Mouse (Mus musculus) megakaryocyte-erythroid progenitor cell, adult 5-6 weeks (primary cell): ENCODE results near the gene Srp68. TPM values are rescaled to one million over a fixed set of nuclear protein-coding genes. Genes with fewer than 3 reads are reported as not detected.

Source experiments
- ATAC-seq: replicated peaks from 2 replicates; pipeline ENCODE4 v1.8.0; 2016; ENCODE audit warnings: mild to moderate bottlenecking, inconsistent platforms; ENCODE audit not compliant: severe bottlenecking, poor library complexity, low FRiP score, low TSS enrichment
- total RNA-seq, 2 experiments: library from RNA; stranded (forward) in 1 of 2; stranded (reverse) in 1 of 2; fragments of 200-1000, 215-1000 nt in 1 of 2; fragments of >200 nt in 1 of 2; fragmentation: Nextera tagmentation in 1 of 2; gene quantifications; 2 replicates each; pipeline ENCODE4 v1.2.3; 2014 to 2017

Srp68 gene
- total RNA-seq (2014; fragmentation: Nextera tagmentation), result 68.2 and 80.6 TPM in 2 replicates
- total RNA-seq (2017), result 43.9 and 64.9 TPM in 2 replicates

GRCm38 (mm10) chr11:116274045-116274666 lies at the start of gene Srp68:
TSS of gene Srp68 (minus strand) at chr11:116274217.
- ATAC-seq, result peak; percentile 95

GRCm38 (mm10) chr11:116318719-116319659 lies 45.0 kb upstream of the Srp68 start:
- ATAC-seq, result peak; percentile 83

GRCm38 (mm10) chr11:116312359-116312758 lies 38.3 kb upstream of the Srp68 start:
- ATAC-seq, result no peak

DNA sequence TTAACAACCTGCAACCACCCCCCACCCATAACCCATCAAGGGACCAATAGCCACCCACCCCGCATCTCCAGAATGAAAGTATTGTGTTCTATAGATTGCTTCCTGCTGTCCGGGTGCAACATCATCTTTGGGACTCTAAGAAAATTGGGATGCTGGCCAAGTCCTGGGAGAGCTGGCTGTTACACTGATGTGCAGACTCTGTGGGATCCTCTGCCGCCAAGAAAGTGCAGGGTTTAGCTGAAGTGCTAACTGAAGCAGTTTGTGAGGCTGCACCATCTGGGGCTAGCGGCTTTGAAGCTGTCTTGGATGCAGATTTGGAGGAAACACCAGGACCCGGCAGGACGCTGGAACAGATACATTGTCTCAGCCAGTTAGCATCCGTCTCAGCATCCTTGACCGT lies 37.2 kb upstream of the Srp68 start:
- ATAC-seq, result no peak

- peak; percentile 60 for ATAC-seq
Measured at GRCm38 (mm10) chr11:116309601-116310000, 35.6 kb upstream of the Srp68 start.

DNA sequence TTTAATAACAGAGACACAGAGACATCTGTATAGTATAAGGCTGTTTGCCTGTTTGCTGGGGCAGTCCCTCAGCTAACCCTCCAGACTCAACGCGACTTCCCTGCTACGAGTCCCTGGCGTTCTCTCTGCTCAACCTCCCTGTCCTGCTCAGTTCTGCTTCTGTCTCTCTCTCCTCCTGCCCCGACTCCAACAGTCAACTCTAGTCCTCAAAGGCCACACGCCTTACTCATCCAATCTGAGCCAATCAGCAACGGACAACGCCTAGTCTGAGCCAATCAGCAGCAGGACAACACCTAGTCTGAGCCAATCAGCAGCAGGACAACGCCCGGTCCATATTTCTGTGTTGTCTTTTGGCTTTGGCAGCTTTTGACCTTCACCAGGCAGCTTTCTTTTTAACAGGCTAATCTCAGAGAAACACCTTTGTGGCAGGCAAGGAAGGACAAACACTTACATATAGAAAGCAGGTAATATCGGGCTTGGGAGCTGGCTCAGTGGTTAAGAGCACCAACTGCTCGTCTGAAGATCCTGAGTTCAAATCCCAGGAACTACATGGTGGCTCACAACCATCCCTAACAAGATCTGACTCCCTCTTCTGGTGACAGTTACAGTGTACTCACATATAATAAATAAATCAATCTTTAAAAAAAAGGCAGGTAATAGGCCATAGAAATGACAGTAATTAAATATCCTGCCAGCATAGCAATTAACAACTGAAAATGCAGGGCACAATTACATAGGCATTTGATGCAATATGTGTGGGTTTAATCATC lies 33.9 kb upstream of the Srp68 start:
- ATAC-seq, result peak; percentile 64

GRCm38 (mm10) chr11:116307019-116307725 lies 33.2 kb upstream of the Srp68 start, which contains the start of gene Exoc7:
TSS of gene Exoc7 (minus strand) at chr11:116307233.
- ATAC-seq, result 0 out of 2 replicates have a peak, but pooled peaks have one; percentile 0

GRCm38 (mm10) chr11:116306126-116306982 lies 32.3 kb upstream of the Srp68 start:
- peak; percentile 78 for ATAC-seq

- no peak for ATAC-seq
Measured at GRCm38 (mm10) chr11:116305423-116305822, 31.4 kb upstream of the Srp68 start.

- no peak for ATAC-seq
Measured at GRCm38 (mm10) chr11:116298621-116299020, 24.6 kb upstream of the Srp68 start.

- no peak for ATAC-seq
Measured at GRCm38 (mm10) chr11:116298221-116298620, 24.2 kb upstream of the Srp68 start.

GRCm38 (mm10) chr11:116297017-116297416 lies 23.0 kb upstream of the Srp68 start:
- no peak for ATAC-seq

- no peak for ATAC-seq
Measured at GRCm38 (mm10) chr11:116296191-116296734, 22.2 kb upstream of the Srp68 start.

DNA sequence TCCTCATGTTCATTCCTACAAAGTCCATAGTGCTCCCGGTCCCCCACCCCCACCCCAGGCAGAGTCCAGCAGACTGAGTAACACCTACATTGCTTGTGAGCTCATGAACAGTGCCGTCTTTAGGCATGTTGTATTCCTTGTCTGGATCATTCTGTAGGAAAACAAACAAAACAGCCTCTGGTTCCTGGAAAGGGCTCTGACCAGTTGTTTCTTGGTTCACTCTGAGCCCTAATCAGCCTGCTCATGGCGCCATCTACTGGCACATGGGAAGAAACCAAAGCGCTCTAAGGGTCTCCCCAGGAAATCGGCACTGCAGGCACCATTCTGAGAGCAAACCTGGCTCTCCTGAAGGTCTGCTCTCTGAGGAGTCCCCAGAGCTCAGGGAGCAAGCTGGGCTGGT lies 20.3 kb upstream of the Srp68 start:
- ATAC-seq, result 0 out of 2 replicates have a peak, but pooled peaks have one; percentile 47

DNA sequence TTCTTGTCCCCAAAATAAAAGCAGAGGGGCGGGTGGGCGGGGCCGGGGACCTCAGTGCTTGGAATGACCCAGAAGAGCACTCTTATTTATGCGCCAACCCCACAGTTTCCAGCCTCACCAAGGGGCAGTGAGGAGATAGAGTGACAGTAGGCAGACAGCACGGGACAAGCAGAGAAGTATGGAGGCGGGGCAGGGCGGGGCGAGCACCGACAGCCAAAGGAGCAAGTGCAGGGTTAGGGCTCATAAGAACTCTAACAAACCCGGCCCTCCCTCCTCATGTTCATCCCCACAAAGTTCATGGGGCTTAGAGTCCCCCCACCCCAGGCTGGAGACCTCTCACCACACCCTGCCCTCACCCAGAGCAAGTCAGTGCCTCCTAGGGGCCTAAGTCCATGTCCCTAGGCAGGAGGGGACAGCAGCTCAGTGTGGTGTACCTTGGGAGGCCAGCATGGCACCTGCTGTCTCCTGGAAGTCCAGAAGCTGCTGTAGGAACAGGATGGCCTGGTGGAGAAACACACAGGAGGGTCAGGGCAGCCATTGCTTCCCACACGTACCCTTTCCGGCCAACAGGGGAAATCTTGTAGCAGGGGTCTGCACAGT lies 19.6 kb upstream of the Srp68 start:
- no peak for ATAC-seq

GRCm38 (mm10) chr11:116292401-116292800 lies 18.4 kb upstream of the Srp68 start:
- no peak for ATAC-seq

DNA sequence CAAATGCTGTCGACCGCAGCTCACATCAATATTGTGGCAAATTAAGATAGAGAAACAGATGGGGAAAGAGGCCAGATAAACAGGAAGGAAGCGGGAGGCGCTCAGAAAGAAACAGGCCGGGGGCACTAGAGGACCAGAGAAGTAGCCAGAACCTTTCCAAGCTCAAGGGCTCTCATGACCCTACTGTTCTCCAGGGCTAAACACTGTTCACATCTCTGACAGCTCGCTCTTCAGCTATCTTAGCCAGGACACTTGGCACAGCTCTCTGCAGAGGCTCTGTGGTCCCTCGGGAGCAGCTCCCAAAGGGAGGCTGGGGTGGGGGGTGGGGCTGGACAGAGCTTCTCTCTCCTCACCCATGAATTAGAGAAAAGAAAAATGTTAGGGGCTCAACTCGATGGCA lies 16.5 kb upstream of the Srp68 start:
- no peak for ATAC-seq

- ATAC-seq, result no peak
Measured at GRCm38 (mm10) chr11:116287351-116287750, 13.3 kb upstream of the Srp68 start.
